Mouse (Mus musculus): ENCODE data around the gene Zfp987.

Zfp987 gene

DNA sequence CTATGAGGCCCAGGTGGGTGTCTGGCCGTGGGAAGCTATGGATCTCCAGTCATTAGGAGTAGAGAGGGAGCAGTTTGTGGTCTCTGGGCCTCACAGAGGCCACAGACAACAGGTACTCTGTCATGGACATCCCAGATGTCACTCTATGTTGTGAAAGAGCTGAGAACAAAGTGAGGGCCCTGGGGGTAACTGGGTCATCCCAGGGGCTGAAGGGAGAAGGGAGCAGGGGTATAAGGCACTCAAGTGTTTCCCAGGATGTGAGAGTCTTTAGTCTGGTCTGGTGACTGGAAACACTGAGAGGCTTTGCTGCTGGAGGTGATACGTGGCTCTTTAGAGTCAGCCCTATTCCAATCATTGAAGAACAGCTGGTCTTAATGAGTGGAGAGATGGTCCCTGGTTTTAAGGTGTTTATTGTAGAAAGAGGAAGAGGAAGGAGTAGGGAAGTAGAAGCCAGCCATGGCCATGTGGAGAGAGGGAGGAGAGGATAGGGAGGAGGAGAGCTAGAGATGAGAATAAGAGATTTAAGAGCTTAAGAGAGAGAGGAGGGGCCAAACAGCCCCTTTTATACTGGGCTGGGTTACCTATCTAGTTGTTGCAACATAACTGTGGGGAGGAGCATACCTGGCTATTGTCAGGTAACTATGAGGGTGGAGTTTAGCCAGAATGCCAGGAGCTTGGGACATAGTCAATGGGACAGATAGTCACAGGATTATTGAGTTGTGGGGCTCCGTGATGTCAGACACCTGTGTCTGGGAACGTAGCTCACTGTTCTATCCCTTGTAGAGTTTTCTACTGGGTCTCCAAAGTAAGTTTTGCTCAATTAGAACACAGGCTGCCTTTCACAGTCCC lies 76.5 kb downstream of the Zfp987 start:
- peak; percentile 17 to 30 for DNase-seq (ENCODE audit: low spot score in 2 of 2)

Data from spleen, postnatal 14 days (tissue).